Mouse (Mus musculus) bone marrow macrophage, adult 2 months (primary cell): ENCODE results near the gene Ap4b1.

ENCODE experiments used
- CTCF ChIP-seq: IDR thresholded peaks from 2 replicates; pipeline ENCODE4 v1.5.1; 2012; ENCODE audit warnings: low read depth, mild to moderate bottlenecking, low read length, moderate library complexity
- POLR2A ChIP-seq: IDR thresholded peaks from 2 replicates; pipeline ENCODE4 v1.6.1; 2012; ENCODE audit warnings: mild to moderate bottlenecking, low read depth, low read length, borderline replicate concordance

GRCm38 (mm10) chr3:103801631-103802531 lies 7.4 kb upstream of the Ap4b1 start:
- TF ChIP-seq POLR2A (no peak), CTCF (no peak)
